Mouse (Mus musculus) gastrocnemius, adult 2 months (tissue): ENCODE results near the gene Stk11. TPM values are rescaled to one million over a fixed set of nuclear protein-coding genes. Genes with fewer than 3 reads are reported as not detected.

Experiments used
- DNase-seq: peaks from one replicate; pipeline ENCODE4 v3.0.0; 2022
- H3K27ac ChIP-seq: fragments of 200-600 bp; 2 replicates; pipeline ENCODE4 v1.8.1; 2022; ENCODE audit warnings: mild to moderate bottlenecking
- H3K4me3 ChIP-seq: fragments of 200-600 bp; 2 replicates; pipeline ENCODE4 v1.8.1; 2022; ENCODE audit warnings: mild to moderate bottlenecking, moderate library complexity
- CTCF ChIP-seq: fragments of 200-600 bp; IDR thresholded peaks from 2 replicates; pipeline ENCODE4 v1.8.1; 2022; ENCODE audit warnings: antibody characterized with exemption, mild to moderate bottlenecking, moderate library complexity
- intact Hi-C: fragments of 180-260 bp; cut with DNase I; formaldehyde crosslinking; loops from one replicate; pipeline ENCODE4 v1.15.1; 2025
- total RNA-seq, 2 experiments: library from RNA; stranded (reverse); gene quantifications; 2 replicates each; pipeline ENCODE4 v1.2.3; 2021

Stk11 gene
- total RNA-seq, 2 experiments from 2014 or later: 144 to 153 TPM

GRCm38 (mm10) chr10:80158307-80158986, 42.8 kb downstream of the Stk11 start:
- H3K27ac ChIP-seq: peak overlapping the region; percentile 93
- intact Hi-C loops: no loop called here
- peak; percentile 77 for DNase-seq
- peak overlapping the region; percentile 73 for H3K4me3 ChIP-seq
- TF ChIP-seq CTCF: no peak

GRCm38 (mm10) chr10:80159021-80159560, 43.5 kb downstream of the Stk11 start:
- TF ChIP-seq CTCF: no peak
- Histone ChIP-seq H3K4me3 (peak overlapping the region; percentile 73), H3K27ac (peak overlapping the region; percentile 93)
- intact Hi-C loops: no loop called here
- DNase-seq: peak; percentile 66

- Histone ChIP-seq H3K27ac (peak overlapping the region; percentile 93), H3K4me3 (peak overlapping the region; percentile 73)
- intact Hi-C loops: no loop called here
- TF ChIP-seq CTCF: no peak
- peak; percentile 98 for DNase-seq
Observed at GRCm38 (mm10) chr10:80159561-80160454, 44.2 kb downstream of the Stk11 start.

GRCm38 (mm10) chr10:80160455-80161371, 45.1 kb downstream of the Stk11 start:
- peak; percentile 84 for DNase-seq
- intact Hi-C loops: no loop called here
- peak overlapping the region; percentile 73 for H3K4me3 ChIP-seq
- peak overlapping the region; percentile 93 for H3K27ac ChIP-seq
- TF ChIP-seq CTCF: no peak

- Histone ChIP-seq H3K4me3 (peak overlapping the region; percentile 73), H3K27ac (peak overlapping the region; percentile 93)
- TF ChIP-seq CTCF: no peak
- intact Hi-C loops: no loop called here
- DNase-seq: no peak
Observed at GRCm38 (mm10) chr10:80161522-80162242, 46.1 kb downstream of the Stk11 start.

- no peak for TF ChIP-seq CTCF
- intact Hi-C loops: no loop called here
- no peak overlapping the region for H3K4me3 ChIP-seq
- DNase-seq: no peak
- peak overlapping the region; percentile 93 for H3K27ac ChIP-seq
Observed at GRCm38 (mm10) chr10:80162243-80162608, 46.6 kb downstream of the Stk11 start.

- Histone ChIP-seq H3K4me3 (no peak overlapping the region), H3K27ac (peak overlapping the region; percentile 93)
- no peak for DNase-seq
- TF ChIP-seq CTCF: no peak
- intact Hi-C loops: no loop called here
Observed at GRCm38 (mm10) chr10:80162716-80163299, 47.2 kb downstream of the Stk11 start.

- H3K4me3 ChIP-seq: no peak overlapping the region; the same call in 1 of the 2 replicates
- TF ChIP-seq CTCF: no peak
Observed at GRCm38 (mm10) chr10:80163721-80164120, 48.1 kb downstream of the Stk11 start.

GRCm38 (mm10) chr10:80164161-80164997, 48.8 kb downstream of the Stk11 start:
- peak overlapping the region; percentile 70 for H3K4me3 ChIP-seq
- peak overlapping the region; percentile 93 for H3K27ac ChIP-seq
- intact Hi-C loops: loop anchor here (2.0 kb wide), 1 partner anchor 180 kb away; the partner anchor contains the start of gene Tmem259
- no peak for TF ChIP-seq CTCF
- no peak for DNase-seq

More at GRCm38 (mm10) chr10:80163721-80164120, 48.1 kb downstream of the Stk11 start:
- peak overlapping the region; percentile 93 for H3K27ac ChIP-seq
- peak; percentile 73 for DNase-seq
- intact Hi-C loops: loop anchor here (2.0 kb wide), 1 partner anchor 179 kb away; the partner anchor contains the start of gene Tmem259

- H3K4me3 ChIP-seq: peak overlapping the region; percentile 70
- DNase-seq: peak; percentile 96
- peak overlapping the region; percentile 93 for H3K27ac ChIP-seq
- intact Hi-C loops: loop anchor here (1.0 to 2.0 kb wide), 2 partner anchors 20 to 180 kb away; partner anchors contain the start of gene Tmem259
- no peak; the same call in 1 of the 2 replicates for TF ChIP-seq CTCF
Observed at GRCm38 (mm10) chr10:80164998-80165344, 49.4 kb downstream of the Stk11 start.
